Mouse (Mus musculus) hematopoietic multipotent progenitor cell, adult 10-12 weeks (in vitro differentiated cells): ENCODE data around the gene Olfr566. TPM values are rescaled to one million over a fixed set of nuclear protein-coding genes. Genes with fewer than 3 reads are reported as not detected.

ENCODE experiments used
- polyA plus RNA-seq: library from polyadenylated mRNA; stranded (reverse); fragments of >175 nt; gene quantifications from 2 replicates; pipeline ENCODE4 v1.2.3, GENCODE M21; 2012; ENCODE audit warnings: low replicate concordance

Gene Olfr566
- not detected in 2 replicates for polyA plus RNA-seq

GRCm38 (mm10) chr7:102858665-102859064, at the start of gene Olfr566:
Gene Olfr566, minus strand, starts transcription at chr7:102858765.

GRCm38 (mm10) chr7:102890782-102891181, 32.2 kb upstream of the Olfr566 start, which contains the start of gene Olfr569:
Gene Olfr569, minus strand, starts transcription at chr7:102890882.

GRCm38 (mm10) chr7:102876822-102877221, 18.3 kb upstream of the Olfr566 start, which contains the start of gene Olfr568:
Gene Olfr568, plus strand, starts transcription at chr7:102877122.

Other genes with a start within 250 kb of the Olfr566 start
- not detected in 2 replicates for gene Olfr553, start 240.5 kb downstream of the Olfr566 start, polyA plus RNA-seq
- gene Olfr554, start 220.3 kb downstream of the Olfr566 start, polyA plus RNA-seq, result not detected in 2 replicates
- gene Olfr555, start 199.9 kb downstream of the Olfr566 start, polyA plus RNA-seq, result not detected in 2 replicates
- gene Olfr556, start 193.9 kb downstream of the Olfr566 start, polyA plus RNA-seq, result not detected in 2 replicates
- gene Trim68, start 171.4 kb downstream of the Olfr566 start, polyA plus RNA-seq, result 5.2 and 5.8 TPM in 2 replicates
- not detected in 2 replicates for gene Olfr557, start 162.9 kb downstream of the Olfr566 start, polyA plus RNA-seq
- not detected in 2 replicates for gene Olfr558, start 156.6 kb downstream of the Olfr566 start, polyA plus RNA-seq
- gene Olfr33, start 139.7 kb downstream of the Olfr566 start, polyA plus RNA-seq, result not detected in 2 replicates
- gene Olfr559, start 131.3 kb downstream of the Olfr566 start, polyA plus RNA-seq, result not detected in 2 replicates
- gene Olfr560, start 99.4 kb downstream of the Olfr566 start, polyA plus RNA-seq, result not detected in 2 replicates
- not detected in 2 replicates for gene Olfr78, start 99.3 kb downstream of the Olfr566 start, polyA plus RNA-seq
- not detected in 2 replicates for gene Olfr561, start 87.5 kb downstream of the Olfr566 start, polyA plus RNA-seq
- gene Olfr564, start 55.3 kb downstream of the Olfr566 start, polyA plus RNA-seq, result not detected in 2 replicates
- gene Olfr568, start 18.4 kb upstream of the Olfr566 start, polyA plus RNA-seq, result not detected in 2 replicates
- gene Olfr569, start 32.1 kb upstream of the Olfr566 start, polyA plus RNA-seq, result not detected in 2 replicates
- not detected in 2 replicates for gene Olfr570, start 35.8 kb upstream of the Olfr566 start, polyA plus RNA-seq
- gene Olfr571, start 58.8 kb upstream of the Olfr566 start, polyA plus RNA-seq, result not detected in 2 replicates
- not detected in 2 replicates for gene Olfr572, start 65.6 kb upstream of the Olfr566 start, polyA plus RNA-seq
- not detected in 2 replicates for gene Olfr573-ps1, start 83.8 kb upstream of the Olfr566 start, polyA plus RNA-seq
- not detected in 2 replicates for gene Olfr574, start 89.7 kb upstream of the Olfr566 start, polyA plus RNA-seq
- not detected in 2 replicates for gene Olfr575, start 100.0 kb upstream of the Olfr566 start, polyA plus RNA-seq
- not detected in 2 replicates for gene Olfr576, start 103.9 kb upstream of the Olfr566 start, polyA plus RNA-seq
- gene Olfr577, start 117.2 kb upstream of the Olfr566 start, polyA plus RNA-seq, result not detected in 2 replicates
- gene Olfr578, start 130.6 kb upstream of the Olfr566 start, polyA plus RNA-seq, result not detected in 2 replicates
- gene Olfr582, start 179.3 kb upstream of the Olfr566 start, polyA plus RNA-seq, result not detected in 2 replicates
- not detected in 2 replicates for gene Olfr583, start 192.5 kb upstream of the Olfr566 start, polyA plus RNA-seq
- not detected in 2 replicates for gene Olfr584, start 223.1 kb upstream of the Olfr566 start, polyA plus RNA-seq
- gene Olfr585, start 239.0 kb upstream of the Olfr566 start, polyA plus RNA-seq, result not detected in 2 replicates